Mouse (Mus musculus) myocyte (in vitro differentiated cells): ENCODE data around the gene Synrg.

Experiments used
- CEBPB ChIP-seq: IDR thresholded peaks from 2 replicates; pipeline ENCODE4 v1.6.1; 2011; ENCODE audit warnings: mild to moderate bottlenecking, moderate library complexity; ENCODE audit not compliant: poor library complexity, insufficient read depth, severe bottlenecking
- MAX ChIP-seq: IDR thresholded peaks from one replicate; pipeline ENCODE4 v1.6.1; 2011; ENCODE audit warnings: low read depth, mild to moderate bottlenecking, control low read depth
- MYOG ChIP-seq, 3 experiments: IDR thresholded peaks; one replicate each; pipeline ENCODE4 v1.6.1; 2011; ENCODE audit warnings: control low read depth in 2 of 3, low read depth in 2 of 3, mild to moderate bottlenecking in 2 of 3; ENCODE audit not compliant: insufficient read length in 2 of 3, control insufficient read depth in 1 of 3, insufficient read depth in 1 of 3
- POLR2A ChIP-seq: IDR thresholded peaks from one replicate; pipeline ENCODE4 v1.6.1; 2011; ENCODE audit warnings: low read depth, mild to moderate bottlenecking, control low read depth, moderate library complexity; ENCODE audit not compliant: insufficient read length
- POLR2AphosphoS2 ChIP-seq: IDR thresholded peaks from one replicate; pipeline ENCODE4 v1.6.1; 2011; ENCODE audit warnings: low read depth, control low read depth; ENCODE audit not compliant: insufficient read length
- TCF12 ChIP-seq: IDR thresholded peaks from one replicate; pipeline ENCODE4 v1.6.1; 2011; ENCODE audit warnings: mild to moderate bottlenecking, control low read depth; ENCODE audit not compliant: poor library complexity, insufficient read depth, severe bottlenecking
- TCF3 ChIP-seq: IDR thresholded peaks from one replicate; pipeline ENCODE4 v1.6.1; 2011; ENCODE audit warnings: low read depth, control low read depth; ENCODE audit not compliant: insufficient read length
- USF1 ChIP-seq: IDR thresholded peaks from one replicate; pipeline ENCODE4 v1.6.1; 2011; ENCODE audit warnings: low read depth, mild to moderate bottlenecking, control low read depth, moderate library complexity

GRCm38 (mm10) chr11:84060635-84061034 lies 96.4 kb downstream of the Synrg start:
- TF ChIP-seq POLR2AphosphoS2 (no peak), POLR2A (no peak), MYOG (IDR thresholded peaks at IDR 0.05; ENCODE audit: control insufficient read depth in 1 of 3, insufficient read depth in 1 of 3, insufficient read length in 2 of 3, low read depth in 2 of 3) (no peak), TCF3 (no peak), CEBPB (no peak), USF1 (no peak), MAX (no peak), TCF12 (no peak)
